Mouse (Mus musculus) spleen, postnatal 14 days (tissue): ENCODE measurements around the gene Smurf1.

Experiments
- DNase-seq, 2 experiments: peaks; one replicate each; pipeline ENCODE4 v3.0.0; 2021 to 2022; ENCODE audit warnings: low spot score in 2 of 2

The Smurf1 gene

DNA sequence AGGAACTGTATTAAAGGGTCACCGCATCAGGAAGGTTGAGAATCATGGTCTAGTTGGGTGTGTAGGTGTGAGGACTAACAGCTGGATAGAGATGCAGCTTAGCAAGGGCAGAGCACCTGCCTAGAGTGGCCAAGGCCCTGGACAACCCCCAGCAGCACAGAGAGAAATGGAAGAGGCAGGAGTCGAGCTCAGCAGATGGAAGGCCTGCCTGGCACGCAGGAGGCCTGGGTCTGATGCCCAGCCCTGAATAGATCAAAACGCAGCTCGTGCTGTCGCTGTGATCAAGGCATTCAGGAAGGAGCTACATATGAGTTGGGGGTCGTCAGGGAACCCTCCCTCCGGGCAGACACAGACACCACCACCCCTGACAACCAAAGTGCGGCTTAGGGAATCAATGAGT, 7.4 kb downstream of the Smurf1 start:
- no peak for DNase-seq

GRCm38 (mm10) chr5:144954432-144954831, 11.2 kb downstream of the Smurf1 start:
- DNase-seq, result no peak

GRCm38 (mm10) chr5:144952592-144952991, 13.1 kb downstream of the Smurf1 start:
- no peak for DNase-seq

DNA sequence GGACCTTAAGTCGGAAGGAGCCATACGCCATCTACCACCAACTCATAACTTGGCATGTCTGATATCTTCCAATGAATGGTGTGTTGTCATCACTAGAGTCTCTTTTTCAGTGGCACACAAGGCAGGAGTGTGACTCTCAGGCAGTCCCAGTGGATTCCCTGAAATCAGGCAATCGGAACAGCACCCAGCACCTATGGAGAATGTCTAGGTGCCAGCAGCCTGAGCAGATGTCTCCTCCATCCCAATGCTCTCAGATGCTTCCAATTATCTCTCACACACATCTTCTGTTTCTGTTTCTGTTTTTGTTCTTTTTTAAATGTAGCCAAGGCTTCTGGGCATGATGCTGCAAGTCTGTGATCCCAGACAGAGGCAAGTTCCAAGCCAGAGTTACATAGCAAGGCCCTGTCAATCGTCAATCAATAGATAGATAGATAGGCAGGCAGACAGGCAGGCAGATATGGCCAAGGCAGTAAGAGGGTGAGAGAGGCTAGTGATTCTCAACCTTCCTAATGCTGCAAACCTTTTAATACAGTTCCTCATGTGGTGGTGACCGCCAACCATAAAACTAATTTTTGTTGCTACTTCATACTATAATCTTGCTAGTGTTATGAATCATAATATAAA, 15.1 kb downstream of the Smurf1 start:
- no peak for DNase-seq

- no peak for DNase-seq
Measured at GRCm38 (mm10) chr5:144949856-144950255, 15.8 kb downstream of the Smurf1 start.

DNA sequence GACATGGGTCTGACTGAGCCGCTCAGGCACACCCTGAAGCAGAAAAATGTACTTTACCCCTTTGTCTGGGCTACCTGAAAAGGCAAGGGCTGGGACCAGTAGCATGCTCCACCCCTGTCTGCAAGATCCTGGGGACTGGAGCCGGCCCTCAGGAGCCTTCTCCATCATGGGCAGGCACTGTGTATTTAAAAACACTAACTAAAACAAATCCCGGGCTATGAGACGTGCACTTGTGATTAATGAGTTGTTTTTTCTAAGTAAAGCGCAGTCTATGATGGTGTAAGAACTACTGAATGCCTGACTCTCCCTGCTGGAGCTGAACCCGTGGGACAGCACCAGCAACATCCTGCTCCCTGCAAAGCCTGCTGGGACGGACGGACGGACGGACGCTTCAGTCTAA, 17.2 kb downstream of the Smurf1 start:
- no peak for DNase-seq

GRCm38 (mm10) chr5:144948002-144948401, 17.6 kb downstream of the Smurf1 start:
- no peak for DNase-seq

- DNase-seq, result no peak
Measured at GRCm38 (mm10) chr5:144946032-144946431, 19.6 kb downstream of the Smurf1 start.

DNA sequence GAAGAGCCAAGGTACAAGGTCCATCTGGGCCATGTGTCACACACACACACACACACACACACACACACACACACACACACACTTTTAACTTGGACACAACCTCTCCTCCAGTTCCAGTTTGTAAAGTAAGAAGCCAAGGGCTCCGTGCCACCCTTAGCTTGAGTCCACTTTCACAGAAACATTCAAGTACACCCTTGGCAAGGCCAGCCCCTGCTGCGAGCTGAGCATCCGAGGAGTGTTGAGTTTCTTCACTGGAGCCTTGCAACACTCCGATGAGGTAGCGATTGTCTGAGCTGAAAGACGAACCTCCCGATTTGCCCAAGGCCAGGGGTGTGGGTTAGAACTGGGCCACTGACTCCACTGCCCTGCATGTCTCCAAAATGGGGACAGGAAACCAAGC, 20.7 kb downstream of the Smurf1 start:
- DNase-seq, result no peak

DNA sequence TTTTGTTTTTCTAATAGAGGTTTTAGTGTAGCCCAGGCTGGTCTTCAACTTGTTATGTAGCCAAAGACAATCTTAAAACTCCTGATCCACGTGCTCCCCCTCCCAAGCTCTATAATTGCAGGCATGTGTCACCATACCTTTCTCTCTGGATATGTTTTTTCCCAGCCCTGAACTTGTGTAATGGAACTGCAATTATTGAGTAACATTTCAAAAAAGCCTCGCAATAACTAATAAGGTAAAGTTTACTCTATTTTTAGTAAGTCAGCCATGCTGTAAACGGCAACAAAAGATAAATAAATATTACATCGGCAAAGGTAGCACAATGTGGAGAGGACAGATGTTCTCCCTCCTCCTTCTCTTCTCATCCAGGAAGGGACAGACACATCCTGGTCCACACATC, 21.3 kb downstream of the Smurf1 start:
- no peak for DNase-seq

GRCm38 (mm10) chr5:144943346-144943745, 22.3 kb downstream of the Smurf1 start:
- DNase-seq, result no peak

DNA sequence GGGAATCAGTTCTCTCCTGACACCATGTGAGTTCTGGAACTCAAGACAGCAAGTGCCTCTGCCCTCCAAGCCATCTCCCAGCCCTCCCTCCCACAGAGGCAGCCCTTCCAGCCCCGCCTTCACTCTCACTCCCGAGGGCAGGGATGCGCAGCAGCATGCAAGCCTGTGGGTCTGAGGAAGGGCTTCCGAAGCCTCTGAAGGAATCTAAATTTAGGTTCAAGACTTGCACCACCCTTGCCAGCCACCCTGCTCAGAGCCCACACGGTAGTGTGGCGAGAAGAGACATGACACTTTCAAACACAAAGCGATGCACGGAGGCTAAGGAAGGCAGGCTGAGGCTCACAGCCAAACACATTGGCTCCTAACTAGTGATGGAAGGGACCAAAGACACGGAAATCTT, 23.2 kb downstream of the Smurf1 start:
- DNase-seq, result no peak

DNA sequence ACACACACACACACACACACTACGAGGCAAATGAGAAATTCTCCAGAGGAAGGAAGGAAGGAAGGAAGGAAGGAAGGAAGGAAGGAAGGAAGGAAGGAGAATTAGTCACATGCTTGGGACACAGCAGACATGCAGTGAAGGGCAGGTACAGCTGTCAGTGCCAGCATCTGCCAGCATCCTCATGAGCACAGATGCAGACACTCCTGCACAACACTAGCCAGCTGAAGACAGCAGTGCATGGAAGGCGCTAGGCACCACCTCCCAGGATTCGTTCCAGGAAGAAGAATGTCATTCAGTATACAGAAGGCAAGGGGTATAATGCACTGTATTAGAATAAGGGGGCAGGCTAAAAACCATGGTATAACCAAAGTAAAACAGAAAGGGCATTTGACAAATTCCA, 24.7 kb downstream of the Smurf1 start:
- no peak for DNase-seq

GRCm38 (mm10) chr5:144937304-144937703, 28.3 kb downstream of the Smurf1 start:
- DNase-seq, result no peak

DNA sequence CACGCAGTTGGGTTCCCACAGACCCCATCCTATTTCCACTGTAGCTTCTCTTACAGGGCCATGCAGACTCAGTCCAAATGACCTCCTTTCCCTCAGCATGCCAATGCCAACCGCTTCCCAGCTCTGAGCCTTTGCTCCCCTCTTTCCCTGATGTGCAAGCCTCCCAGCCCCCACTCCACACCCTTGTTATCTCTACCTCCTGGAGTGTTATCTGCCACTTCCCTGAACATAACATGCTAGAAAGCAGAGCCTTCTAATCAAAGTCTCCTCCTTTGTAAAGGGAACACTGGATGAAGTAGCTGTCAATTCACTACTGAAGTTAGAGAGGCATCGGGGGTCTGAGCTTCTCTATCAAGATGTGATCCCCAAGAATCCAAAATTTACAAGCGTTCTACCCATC, 32.2 kb downstream of the Smurf1 start:
- no peak for DNase-seq

GRCm38 (mm10) chr5:144931841-144932240, 33.8 kb downstream of the Smurf1 start:
- no peak for DNase-seq

- DNase-seq, result no peak
Measured at GRCm38 (mm10) chr5:144928856-144929713, 36.6 kb downstream of the Smurf1 start.

DNA sequence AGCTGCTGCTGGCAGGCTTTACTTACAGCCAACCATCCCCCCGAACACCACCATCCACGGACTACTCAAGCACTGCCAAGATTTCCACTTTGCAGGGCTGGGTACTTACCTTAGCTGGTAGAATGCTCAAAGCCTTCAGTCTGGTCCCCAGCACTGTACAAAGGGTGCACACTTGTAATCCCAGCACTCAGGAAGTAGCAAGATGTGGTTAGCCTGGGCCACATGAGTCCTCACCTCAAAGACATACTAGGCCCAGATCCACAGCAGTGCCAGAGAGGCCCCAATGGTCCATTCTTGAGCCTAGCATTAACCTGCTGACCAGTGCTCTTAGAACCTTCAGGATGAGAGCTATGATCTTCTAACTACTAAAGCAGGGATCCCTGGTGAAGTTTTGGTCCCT, 39.4 kb downstream of the Smurf1 start:
- no peak for DNase-seq

GRCm38 (mm10) chr5:144923351-144923750, 42.3 kb downstream of the Smurf1 start:
- DNase-seq, result no peak

GRCm38 (mm10) chr5:144919790-144920189, 45.9 kb downstream of the Smurf1 start:
- no peak for DNase-seq

GRCm38 (mm10) chr5:144919194-144919593, 46.5 kb downstream of the Smurf1 start:
- DNase-seq, result no peak

- no peak for DNase-seq
Measured at GRCm38 (mm10) chr5:144918204-144918603, 47.4 kb downstream of the Smurf1 start.

GRCm38 (mm10) chr5:144917172-144917571, 48.5 kb downstream of the Smurf1 start:
- DNase-seq, result no peak
